Mouse (Mus musculus) limb, embryonic 13.5 days (tissue): Measurements from ENCODE around the gene Hoxd11. TPM values are rescaled to one million over a fixed set of nuclear protein-coding genes. Genes with fewer than 3 reads are reported as not detected.

ENCODE experiments used
- ATAC-seq: fragments of 200-750 bp; cut with Nextera tagmentation; 2 replicates; pipeline ENCODE4 v1.8.0; 2017; ENCODE audit warnings: low read depth, moderate number of reproducible peaks, moderate TSS enrichment; ENCODE audit not compliant: low FRiP score
- H3K27ac ChIP-seq: fragments of 300-500 bp; sonication (generic); 2 replicates; pipeline ENCODE4 v1.5.1; 2015; ENCODE audit warnings: inconsistent platforms, mild to moderate bottlenecking, moderate library complexity
- H3K27me3 ChIP-seq: fragments of 300-500 bp; sonication (generic); 2 replicates; pipeline ENCODE4 v1.6.1; 2015; ENCODE audit warnings: mild to moderate bottlenecking, inconsistent platforms
- H3K36me3 ChIP-seq: fragments of 300-500 bp; sonication (generic); 2 replicates; pipeline ENCODE4 v1.6.1; 2015; ENCODE audit warnings: inconsistent platforms, mild to moderate bottlenecking, moderate library complexity
- H3K4me1 ChIP-seq: fragments of 300-500 bp; sonication (generic); 2 replicates; pipeline ENCODE4 v1.6.1; 2015; ENCODE audit warnings: inconsistent platforms
- H3K4me2 ChIP-seq: fragments of 300-500 bp; sonication (generic); replicated peaks from 2 replicates; pipeline ENCODE4 v1.6.1; 2015; ENCODE audit warnings: inconsistent platforms, mild to moderate bottlenecking, moderate library complexity
- H3K4me3 ChIP-seq: fragments of 300-500 bp; sonication (generic); 2 replicates; pipeline ENCODE4 v1.5.1; 2015; ENCODE audit warnings: moderate library complexity, mild to moderate bottlenecking, inconsistent platforms
- H3K9ac ChIP-seq: fragments of 300-500 bp; sonication (generic); 2 replicates; pipeline ENCODE4 v1.6.1; 2015; ENCODE audit warnings: mild to moderate bottlenecking, inconsistent platforms
- H3K9me3 ChIP-seq: fragments of 300-500 bp; sonication (generic); 2 replicates; pipeline ENCODE4 v1.6.1; 2016; ENCODE audit warnings: inconsistent platforms
- WGBS: fragments of 180-500 bp; shearing (Covaris S2); methylation state at CpG from one replicate; pipeline ENCODE4 v1.1.7; 2015; 5-methylcytosine and 5-hydroxymethylcytosine counted together
- polyA plus RNA-seq: library from polyadenylated mRNA; unstranded; fragments of >200 nt; fragmentation: Nextera tagmentation; extraction: Ambion mirVana; gene quantifications from 2 replicates; pipeline ENCODE4 v1.2.1, GENCODE M21; 2015

The Hoxd11 gene
- polyA plus RNA-seq, 1 experiment from 2014 or later = 19.1 TPM

DNA sequence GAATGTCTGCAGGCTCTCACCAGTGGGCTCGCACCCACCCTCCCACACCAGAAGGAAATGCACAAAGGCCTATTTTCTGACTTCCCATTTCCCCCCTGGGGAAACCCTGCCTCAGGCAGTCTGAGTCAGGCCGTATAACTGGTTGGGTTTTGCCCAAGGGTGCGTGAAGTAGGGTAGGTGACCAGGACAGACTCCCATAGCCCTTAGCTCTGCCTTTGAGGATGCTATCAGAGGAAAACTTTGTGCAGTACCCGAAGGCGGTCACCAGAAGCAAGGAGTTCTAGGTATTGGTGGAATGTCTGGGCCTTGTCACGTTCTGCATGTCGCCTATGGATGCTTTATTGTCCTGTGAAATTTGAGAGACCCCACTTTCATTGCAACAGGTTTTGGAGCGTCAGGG is 43.6 kb downstream of the Hoxd11 start:
- Histone ChIP-seq H3K4me2 (no peak overlapping the region), H3K4me3 (no peak overlapping the region), H3K27me3 (peaks cover 100% of the 10 kb centered on the region), H3K36me3 (no peaks in the 10 kb centered on the region), H3K27ac (no peak overlapping the region), H3K9ac (no peak overlapping the region), H3K4me1 (peaks cover 24% of the 10 kb centered on the region), H3K9me3 (no peaks in the 10 kb centered on the region)
- ATAC-seq = no peak
- WGBS = 30% methylated on average over 8 of the region's 8 CpGs

GRCm38 (mm10) chr2:74724244-74725015 is 45.1 kb downstream of the Hoxd11 start:
- Histone ChIP-seq H3K9me3 (no peaks in the 10 kb centered on the region), H3K27ac (no peak overlapping the region), H3K9ac (no peak overlapping the region), H3K4me2 (no peak overlapping the region), H3K4me3 (no peak overlapping the region), H3K4me1 (peaks cover 27% of the 10 kb centered on the region), H3K27me3 (peaks cover 100% of the 10 kb centered on the region), H3K36me3 (no peaks in the 10 kb centered on the region)
- WGBS = 44% methylated on average over 7 of the region's 7 CpGs
- ATAC-seq = no peak

- Histone ChIP-seq H3K27me3 (peaks cover 98% of the 10 kb centered on the region), H3K27ac (no peak overlapping the region), H3K4me2 (no peak overlapping the region), H3K9ac (no peak overlapping the region), H3K4me3 (no peak overlapping the region), H3K9me3 (no peaks in the 10 kb centered on the region), H3K36me3 (no peaks in the 10 kb centered on the region), H3K4me1 (peaks cover 27% of the 10 kb centered on the region)
- WGBS = 25% methylated on average over 17 of the region's 17 CpGs
- no peak for ATAC-seq
Measured at GRCm38 (mm10) chr2:74725171-74725570, 45.8 kb downstream of the Hoxd11 start.

DNA sequence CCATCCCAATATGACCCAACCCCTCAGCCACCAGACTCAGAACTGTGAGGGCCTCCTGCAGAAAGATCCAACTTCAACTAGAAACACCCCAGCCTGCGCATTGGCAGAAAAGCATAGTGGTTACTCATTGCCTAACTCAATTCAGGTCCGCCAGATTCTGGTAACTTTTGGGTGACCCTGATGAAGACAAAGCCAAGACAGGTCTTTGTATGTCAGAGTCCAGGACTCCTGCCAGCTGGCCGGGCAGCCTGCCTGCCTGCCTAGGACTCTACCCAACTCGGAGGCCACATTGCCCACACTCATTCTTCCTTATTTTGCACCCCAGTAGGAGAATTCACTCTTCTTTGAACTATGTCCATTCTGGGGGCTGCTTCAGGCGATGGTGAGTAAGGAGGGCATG is 47.2 kb downstream of the Hoxd11 start, which contains the start of gene Gm28230:
Gm28230 (plus strand) TSS at position 178 of the 400 bp plus-strand sequence.
- Histone ChIP-seq H3K4me2 (peak within 1 kb of the TSS; percentile 66), H3K27me3 (peaks cover 98% of the 10 kb centered on the region), H3K9ac (peak within 1 kb of the TSS; percentile 53), H3K9me3 (no peaks in the 10 kb centered on the region), H3K36me3 (no peaks in the 10 kb centered on the region), H3K4me1 (peaks cover 19% of the 10 kb centered on the region), H3K27ac (no peak within 1 kb of the TSS), H3K4me3 (peak within 1 kb of the TSS; percentile 38)
- no peak for ATAC-seq
- WGBS = 35% methylated on average over 5 of the region's 5 CpGs

DNA sequence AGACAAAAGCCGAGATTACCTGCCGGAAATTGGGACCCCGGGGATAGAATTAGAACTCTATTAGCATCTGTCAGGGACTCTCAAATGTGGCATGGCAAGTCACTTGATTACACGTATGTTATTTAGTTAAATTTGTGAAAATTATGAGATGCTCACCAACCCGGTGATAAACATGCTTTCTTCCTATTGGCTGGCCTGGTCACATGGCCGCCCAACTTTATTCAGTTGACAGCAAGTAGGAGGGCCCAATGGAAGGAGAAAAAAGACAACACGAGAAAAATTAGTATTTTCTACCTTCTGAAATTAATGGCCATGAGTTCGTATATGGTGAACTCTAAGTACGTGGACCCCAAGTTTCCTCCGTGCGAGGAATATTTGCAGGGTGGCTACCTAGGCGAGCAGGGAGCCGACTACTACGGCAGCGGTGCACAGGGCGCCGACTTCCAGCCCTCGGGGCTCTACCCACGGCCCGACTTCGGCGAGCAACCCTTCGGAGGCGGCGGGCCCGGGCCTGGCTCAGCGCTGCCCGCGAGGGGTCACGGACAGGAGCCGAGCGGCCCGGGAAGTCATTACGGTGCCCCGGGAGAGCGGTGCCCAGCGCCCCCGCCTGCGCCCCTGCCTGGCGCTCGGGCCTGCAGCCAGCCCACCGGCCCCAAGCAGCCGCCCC is 47.7 kb downstream of the Hoxd11 start:
- Histone ChIP-seq H3K9me3 (no peaks in the 10 kb centered on the region), H3K4me2 (peak overlapping the region; percentile 66), H3K27me3 (peaks cover 98% of the 10 kb centered on the region), H3K4me1 (peaks cover 14% of the 10 kb centered on the region), H3K4me3 (peak overlapping the region; percentile 38), H3K36me3 (no peaks in the 10 kb centered on the region), H3K27ac (no peak overlapping the region), H3K9ac (peak overlapping the region; percentile 53)
- WGBS = 3% methylated on average over 43 of the region's 43 CpGs
- ATAC-seq = no peak

DNA sequence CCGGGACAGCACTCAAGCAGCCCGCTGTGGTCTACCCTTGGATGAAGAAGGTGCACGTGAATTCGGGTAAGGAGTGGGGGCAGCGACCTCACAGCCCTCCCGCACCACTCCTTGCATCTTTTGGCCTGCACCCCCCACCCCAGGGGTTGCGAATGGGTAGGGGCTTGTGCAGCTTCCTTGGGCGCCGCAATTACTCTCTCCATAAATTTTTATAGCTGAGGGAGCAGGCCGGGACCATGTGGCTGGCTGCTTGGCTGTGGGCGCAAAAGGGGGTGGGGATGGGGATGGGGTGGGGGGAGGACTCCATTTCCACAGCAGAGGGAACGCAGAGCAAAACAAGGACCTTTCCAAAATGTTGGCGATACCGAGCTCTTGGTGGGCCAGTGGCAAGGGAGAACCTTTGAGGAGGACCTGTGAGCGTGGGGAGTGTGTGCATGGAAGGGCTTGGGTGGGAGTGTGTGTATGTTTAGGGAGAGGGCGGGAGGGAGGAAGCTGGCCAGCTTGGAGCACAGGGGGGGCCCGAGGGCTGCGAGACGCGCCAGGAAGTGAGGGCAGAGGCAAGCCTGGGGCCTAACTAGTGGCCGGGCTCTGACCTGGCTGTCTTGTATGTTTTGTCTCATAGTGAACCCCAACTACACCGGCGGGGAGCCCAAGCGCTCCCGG is 48.4 kb downstream of the Hoxd11 start:
- no peaks in the 10 kb centered on the region for H3K9me3 ChIP-seq
- peak overlapping the region; percentile 38 for H3K4me3 ChIP-seq
- peaks cover 18% of the 10 kb centered on the region for H3K4me1 ChIP-seq
- WGBS = 8% methylated on average over 25 of the region's 25 CpGs
- ATAC-seq = no peak
- no peaks in the 10 kb centered on the region for H3K36me3 ChIP-seq
- peaks cover 98% of the 10 kb centered on the region for H3K27me3 ChIP-seq
- H3K27ac ChIP-seq = no peak overlapping the region
- peak overlapping the region; percentile 66 for H3K4me2 ChIP-seq
- peak overlapping the region; percentile 53 for H3K9ac ChIP-seq

GRCm38 (mm10) chr2:74728303-74728680 is 48.9 kb downstream of the Hoxd11 start:
- Histone ChIP-seq H3K9ac (no peak overlapping the region), H3K4me2 (no peak overlapping the region; the same call in 1 of the 2 replicates), H3K4me1 (peaks cover 23% of the 10 kb centered on the region), H3K27ac (no peak overlapping the region), H3K4me3 (no peak overlapping the region), H3K36me3 (no peaks in the 10 kb centered on the region), H3K9me3 (no peaks in the 10 kb centered on the region), H3K27me3 (peaks cover 97% of the 10 kb centered on the region)
- 34% methylated on average over 13 of the region's 13 CpGs for WGBS
- no peak for ATAC-seq

DNA sequence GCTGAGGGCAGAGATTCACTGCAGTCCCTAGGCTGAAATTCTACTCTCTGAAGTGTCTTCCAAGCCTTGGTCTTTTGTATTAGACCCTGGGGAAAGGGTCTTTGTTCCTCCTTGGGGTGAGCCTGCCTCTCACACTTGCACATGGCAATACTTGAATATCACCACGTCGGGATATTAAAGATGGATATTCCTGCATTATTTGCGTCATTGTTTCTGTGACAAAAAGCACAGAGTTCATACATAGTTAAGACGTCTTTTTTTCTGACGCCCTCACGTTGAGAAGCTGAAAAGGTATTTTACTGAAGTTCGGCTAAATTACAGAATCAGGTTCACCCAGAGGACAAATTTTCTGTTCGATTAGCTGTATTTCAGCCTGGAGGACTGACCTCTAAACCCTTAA is 51.0 kb downstream of the Hoxd11 start:
- peaks cover 97% of the 10 kb centered on the region for H3K27me3 ChIP-seq
- H3K4me2 ChIP-seq = no peak overlapping the region
- no peak overlapping the region for H3K27ac ChIP-seq
- 37% methylated on average over 8 of the region's 8 CpGs for WGBS
- ATAC-seq = no peak
- no peaks in the 10 kb centered on the region for H3K9me3 ChIP-seq
- H3K4me1 ChIP-seq = peaks cover 26% of the 10 kb centered on the region
- H3K4me3 ChIP-seq = no peak overlapping the region
- H3K36me3 ChIP-seq = no peaks in the 10 kb centered on the region
- no peak overlapping the region for H3K9ac ChIP-seq

DNA sequence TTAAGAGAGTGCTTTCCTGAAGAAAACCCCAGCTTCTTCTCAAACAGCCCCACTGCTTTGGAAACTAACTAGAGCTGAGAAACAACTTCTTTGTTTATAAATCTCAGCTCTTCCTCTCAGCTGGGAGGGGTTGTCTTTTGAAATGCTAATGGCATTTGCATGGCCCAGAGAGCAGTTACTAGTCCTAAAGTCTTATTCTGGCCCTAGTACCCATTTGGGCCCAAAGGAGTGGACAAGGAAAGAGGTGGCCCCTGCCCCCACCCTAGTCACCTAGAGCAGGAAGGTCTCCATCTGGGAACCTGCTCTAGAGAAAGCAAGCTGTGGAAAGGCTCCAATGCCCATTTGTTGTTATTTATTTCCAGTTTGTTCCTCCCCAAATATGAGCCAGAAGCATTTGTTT is 51.7 kb downstream of the Hoxd11 start:
- H3K27me3 ChIP-seq = peaks cover 97% of the 10 kb centered on the region
- no peaks in the 10 kb centered on the region for H3K9me3 ChIP-seq
- H3K4me1 ChIP-seq = peaks cover 32% of the 10 kb centered on the region
- H3K4me3 ChIP-seq = no peak overlapping the region
- H3K27ac ChIP-seq = no peak overlapping the region
- H3K4me2 ChIP-seq = no peak overlapping the region
- no peaks in the 10 kb centered on the region for H3K36me3 ChIP-seq
- H3K9ac ChIP-seq = no peak overlapping the region
- ATAC-seq = no peak

DNA sequence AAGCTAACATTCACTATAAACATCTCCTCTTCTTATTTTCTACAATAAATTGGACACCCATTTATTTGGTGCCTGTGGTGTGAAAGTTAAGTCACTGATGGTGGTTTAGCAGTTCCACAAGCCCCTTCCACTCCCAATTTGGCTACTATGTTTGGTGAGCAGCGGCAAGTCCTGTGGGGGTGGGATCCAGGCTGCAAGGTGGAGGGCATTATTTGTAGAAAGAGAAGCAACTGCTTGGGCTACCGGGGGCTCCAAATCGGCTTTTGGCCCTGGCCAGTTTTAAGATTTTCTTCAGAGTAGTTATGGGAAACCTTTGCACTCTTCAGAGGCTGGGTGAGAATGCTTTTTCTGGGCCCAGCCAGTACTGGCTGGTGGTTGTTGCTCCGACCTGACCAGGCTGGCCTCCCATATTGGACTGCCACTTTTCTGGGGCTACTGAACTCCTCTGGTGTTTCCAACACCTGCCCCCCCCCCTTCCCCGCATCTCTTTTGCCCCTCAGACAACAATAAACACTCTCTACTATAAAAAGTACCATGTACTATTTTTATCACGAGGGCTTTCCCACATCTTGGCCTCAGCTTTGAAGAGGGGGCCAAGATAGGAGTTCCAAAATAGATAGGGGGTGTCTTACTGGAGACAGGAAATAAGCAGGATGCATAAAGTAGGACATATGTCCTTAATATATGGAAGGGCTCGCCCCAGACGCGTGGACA is 52.6 kb downstream of the Hoxd11 start:
- no peak overlapping the region for H3K27ac ChIP-seq
- no peaks in the 10 kb centered on the region for H3K9me3 ChIP-seq
- H3K36me3 ChIP-seq = no peaks in the 10 kb centered on the region
- ATAC-seq = no peak
- no peak overlapping the region for H3K4me2 ChIP-seq
- H3K27me3 ChIP-seq = peaks cover 97% of the 10 kb centered on the region
- H3K4me3 ChIP-seq = no peak overlapping the region
- WGBS = 20% methylated on average over 9 of the region's 9 CpGs
- no peak overlapping the region for H3K9ac ChIP-seq
- peaks cover 37% of the 10 kb centered on the region for H3K4me1 ChIP-seq

DNA sequence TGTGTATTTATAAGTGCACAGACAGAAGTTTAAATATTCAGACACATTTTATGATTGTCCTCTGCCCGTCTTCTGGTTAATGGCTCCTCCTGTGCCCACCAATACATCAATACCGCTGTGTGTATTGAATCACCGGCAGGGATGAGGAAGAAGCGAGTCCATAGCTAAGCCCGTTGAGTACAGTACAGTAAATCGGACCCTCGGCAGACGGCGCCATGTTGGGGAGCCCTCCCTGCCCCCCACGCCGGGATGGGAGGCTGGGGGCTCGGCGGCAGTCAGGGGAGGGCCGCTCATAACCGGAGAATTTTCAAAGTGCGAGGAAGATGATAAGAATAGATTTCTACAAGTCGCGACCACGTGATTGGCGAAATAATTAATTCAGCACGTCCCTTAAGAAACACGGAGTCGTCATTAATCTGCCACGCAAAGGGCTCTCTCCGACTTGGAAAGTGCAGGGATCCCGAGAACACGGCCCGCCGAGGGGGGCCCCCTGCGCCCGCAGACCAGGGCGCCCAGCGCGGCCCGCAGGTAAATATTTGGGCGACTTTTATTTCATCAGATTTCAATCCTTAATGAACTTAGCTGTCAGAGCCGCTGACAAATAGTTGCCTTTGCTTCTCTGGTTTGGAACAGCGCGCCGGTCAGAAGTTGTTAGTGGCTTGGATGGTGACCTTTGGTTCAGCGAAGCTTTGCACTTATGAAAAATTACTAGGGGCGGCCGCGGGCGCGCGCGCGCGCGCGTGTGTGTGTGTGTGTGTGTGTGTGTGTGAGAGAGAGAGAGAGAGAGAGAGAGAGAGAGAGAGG is 53.4 kb downstream of the Hoxd11 start:
- peak overlapping the region; percentile 28 for H3K4me3 ChIP-seq
- peaks cover 97% of the 10 kb centered on the region for H3K27me3 ChIP-seq
- H3K36me3 ChIP-seq = no peaks in the 10 kb centered on the region
- 1% methylated on average over 52 of the region's 52 CpGs for WGBS
- H3K27ac ChIP-seq = no peak overlapping the region
- H3K9me3 ChIP-seq = no peaks in the 10 kb centered on the region
- ATAC-seq = 0 out of 2 replicates have a peak, but pooled peaks have one; percentile 18
- no peak overlapping the region for H3K9ac ChIP-seq
- peak overlapping the region; percentile 53 for H3K4me2 ChIP-seq
- peaks cover 35% of the 10 kb centered on the region for H3K4me1 ChIP-seq
